ENCODE assay signal across 28 mouse cellular contexts in the genomic region with DNA sequence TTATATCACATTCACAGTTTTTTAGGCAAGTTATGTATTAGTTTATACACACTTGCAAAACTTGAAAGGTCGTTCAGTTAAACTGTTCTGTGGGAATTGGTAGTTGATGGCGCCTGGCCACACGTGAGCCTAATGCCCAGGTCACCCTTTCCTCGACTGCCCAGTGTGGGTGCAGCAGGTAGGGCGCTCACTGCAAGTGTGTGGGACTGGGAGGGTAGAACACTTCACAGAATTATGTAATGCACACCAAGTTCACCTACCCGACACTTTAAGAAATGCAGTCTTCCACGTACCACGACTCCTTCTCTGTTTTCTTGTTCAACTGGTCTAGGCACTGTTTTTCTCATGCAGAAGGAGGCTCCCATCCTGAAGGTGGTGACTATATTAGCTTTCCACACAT.
"Had no signal": no experiment of that assay in that cellular context is flagged by ENCODE, and none has a peak within 500 bp of the region (broad histone marks: within the 10 kb centered on the region; RNA-seq: fewer than 3 reads in every experiment).

No protein-coding gene starts in this region.

- H3K4me3 ChIP-seq: embryonic facial prominence, embryonic 10.5 days; embryonic facial prominence, embryonic 12.5 days; embryonic facial prominence, embryonic 13.5 days; embryonic facial prominence, embryonic 15.5 days; erythroblast, embryonic 14.5 days; forebrain, embryonic 10.5 days; forebrain, embryonic 12.5 days; forebrain, embryonic 13.5 days; forebrain, embryonic 15.5 days; gastrocnemius, adult 2 months had no signal

- H3K36me3 ChIP-seq: embryonic facial prominence, embryonic 10.5 days; embryonic facial prominence, embryonic 12.5 days; embryonic facial prominence, embryonic 15.5 days; forebrain, embryonic 15.5 days had no signal

- H3K4me1 ChIP-seq: embryonic facial prominence, embryonic 10.5 days; embryonic facial prominence, embryonic 12.5 days; embryonic facial prominence, embryonic 13.5 days; embryonic facial prominence, embryonic 15.5 days; forebrain, embryonic 10.5 days; forebrain, embryonic 12.5 days; forebrain, embryonic 15.5 days had no signal

- H3K27ac ChIP-seq: embryonic facial prominence, embryonic 10.5 days; embryonic facial prominence, embryonic 12.5 days; embryonic facial prominence, embryonic 13.5 days; embryonic facial prominence, embryonic 15.5 days; forebrain, embryonic 10.5 days; forebrain, embryonic 12.5 days; forebrain, embryonic 13.5 days; forebrain, embryonic 15.5 days; gastrocnemius, adult 2 months had no signal

- DNase-seq: cerebellum, adult 18-20 months; cerebellum, adult 2 months; cerebellum, adult 8-10 months; cerebellum, adult 9-10 months; cerebellum, adult 9-11 months; cerebellum, postnatal 10 days; cerebellum, postnatal 14 days; cerebellum, postnatal 25 days; cerebellum, postnatal 36 days; embryo, embryonic 11 days; forebrain, postnatal 0 days; gastrocnemius, adult 2 months; gastrocnemius, postnatal 10 days; gastrocnemius, postnatal 14 days; gastrocnemius, postnatal 25 days; gastrocnemius, postnatal 36 days; heart, adult 18-20 months had no signal

- H3K4me2 ChIP-seq: embryonic facial prominence, embryonic 12.5 days; embryonic facial prominence, embryonic 13.5 days; embryonic facial prominence, embryonic 15.5 days; forebrain, embryonic 12.5 days; forebrain, embryonic 13.5 days; forebrain, embryonic 15.5 days had no signal

- H3K9ac ChIP-seq: embryonic facial prominence, embryonic 12.5 days; embryonic facial prominence, embryonic 13.5 days; embryonic facial prominence, embryonic 15.5 days; forebrain, embryonic 12.5 days; forebrain, embryonic 13.5 days; forebrain, embryonic 15.5 days; forebrain, postnatal 0 days had no signal

- H3K9me3 ChIP-seq: embryonic facial prominence, embryonic 10.5 days; embryonic facial prominence, embryonic 12.5 days; embryonic facial prominence, embryonic 13.5 days; embryonic facial prominence, embryonic 15.5 days; forebrain, embryonic 10.5 days; forebrain, embryonic 12.5 days; forebrain, embryonic 13.5 days; forebrain, embryonic 15.5 days had no signal

- ATAC-seq: forebrain, embryonic 13.5 days; forebrain, embryonic 14.5 days; forebrain, embryonic 15.5 days; forebrain, embryonic 16.5 days; forebrain, postnatal 0 days had no signal

- H3K27me3 ChIP-seq: embryonic facial prominence, embryonic 12.5 days; embryonic facial prominence, embryonic 13.5 days; embryonic facial prominence, embryonic 15.5 days; forebrain, embryonic 12.5 days; forebrain, embryonic 13.5 days; forebrain, embryonic 15.5 days had no signal
